Mouse (Mus musculus) Muller cell, postnatal 12 days (primary cell): ENCODE measurements around the gene Pih1d3.

Experiments
- DNase-seq: peaks from one replicate; pipeline ENCODE4 v3.0.0-alpha.2; 2015; ENCODE audit errors: inconsistent ontology term

Gene Pih1d3

DNA sequence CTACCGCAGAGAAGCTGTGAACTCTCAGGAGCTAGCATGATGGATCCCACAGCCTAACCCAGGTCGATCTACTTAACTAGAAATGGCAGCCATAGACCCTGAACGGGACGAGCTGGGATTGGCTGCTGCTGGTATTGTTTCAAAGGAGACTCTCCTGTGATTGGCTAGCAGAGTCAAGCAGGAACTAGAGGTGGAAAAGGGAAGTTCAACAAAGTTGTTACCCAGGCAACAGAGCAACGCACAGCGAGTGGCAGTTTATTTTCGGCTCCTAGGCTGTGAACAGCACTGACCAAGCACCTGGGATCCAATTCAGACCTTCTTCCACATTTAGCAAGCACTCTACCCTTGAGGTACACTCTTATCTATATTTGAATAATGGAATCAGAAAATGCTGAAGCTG lies at the start of gene Pih1d3, which contains the start of gene 4931428L18Rik:
Pih1d3 (plus strand) TSS at position 275 of the 400 bp plus-strand sequence.
4931428L18Rik (minus strand) TSS at position 121 of the 400 bp plus-strand sequence.
- no peak for DNase-seq

- no peak for DNase-seq
These were observed 47.2 kb upstream of the Pih1d3 start for GRCm38 (mm10) chr1:31175401-31175800.

- DNase-seq: peak; percentile 35
These were observed 46.5 kb upstream of the Pih1d3 start, which contains the start of gene Lgsn for GRCm38 (mm10) chr1:31176101-31176500. Gene Lgsn (plus strand): TSS chr1:31176401.

DNA sequence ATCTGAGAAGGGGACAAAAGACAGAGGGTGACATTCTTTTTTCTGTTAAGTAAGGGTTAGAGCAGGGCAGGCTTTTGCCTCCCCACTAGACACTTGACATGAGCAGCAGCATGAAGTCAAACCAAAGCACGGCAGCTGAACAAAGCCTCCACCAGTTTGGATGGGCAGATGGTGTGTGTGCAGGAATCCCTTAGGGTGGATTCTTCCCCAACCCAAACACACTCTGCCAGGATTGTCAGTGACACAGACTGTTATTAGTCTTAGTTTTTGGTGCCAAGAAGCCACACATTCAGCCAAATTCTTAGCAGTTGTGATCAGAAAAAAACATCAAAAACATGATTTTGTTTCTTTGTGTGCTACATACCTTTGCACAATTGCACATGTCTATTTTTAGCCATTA lies 44.4 kb upstream of the Pih1d3 start:
- DNase-seq: peak; percentile 85

- no peak for DNase-seq
These were observed 32.3 kb upstream of the Pih1d3 start for GRCm38 (mm10) chr1:31190237-31190866.

- no peak for DNase-seq
These were observed 27.0 kb upstream of the Pih1d3 start for GRCm38 (mm10) chr1:31195633-31196032.

DNA sequence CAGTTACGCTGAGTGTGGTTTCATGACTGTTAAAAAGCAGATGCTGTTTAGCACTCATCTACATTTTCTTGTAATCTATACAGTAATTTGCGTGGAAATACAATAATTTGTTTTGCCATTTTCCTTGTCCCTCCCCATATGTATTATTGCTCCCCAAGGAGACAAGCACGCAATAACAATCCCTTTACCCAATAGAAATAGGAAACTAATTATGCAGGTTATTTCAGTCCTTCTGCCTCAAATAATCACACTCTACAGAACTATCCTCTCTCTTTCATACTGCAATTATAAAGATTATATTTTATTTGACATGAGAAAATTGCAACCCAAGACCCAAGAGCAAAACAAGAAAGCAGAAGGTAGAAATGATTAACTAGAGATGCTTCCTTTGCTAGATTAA lies 25.7 kb upstream of the Pih1d3 start:
- DNase-seq: no peak

DNA sequence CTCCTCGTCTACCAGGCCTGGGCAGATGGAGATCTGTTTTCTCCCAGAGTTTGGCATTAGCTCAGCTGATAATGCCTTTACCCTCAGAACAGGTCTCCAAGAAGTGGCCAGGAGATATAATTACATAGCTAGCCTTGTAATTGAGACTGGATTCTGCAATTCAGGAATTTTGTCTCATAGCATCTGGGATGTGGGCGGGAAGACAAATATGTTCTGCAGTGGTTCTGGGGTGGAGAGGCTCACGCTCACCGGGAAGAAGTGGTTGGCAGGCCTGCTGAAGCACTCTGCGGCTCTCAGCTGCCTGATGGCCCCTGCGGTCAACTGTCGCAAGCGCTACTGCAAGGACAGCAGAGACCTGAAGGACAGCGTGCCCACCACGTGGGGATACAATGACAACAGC lies 18.9 kb upstream of the Pih1d3 start:
- no peak for DNase-seq

GRCm38 (mm10) chr1:31205346-31205745 lies 17.3 kb upstream of the Pih1d3 start:
- DNase-seq: no peak

GRCm38 (mm10) chr1:31205770-31206169 lies 16.9 kb upstream of the Pih1d3 start:
- no peak for DNase-seq

- peak; percentile 36 for DNase-seq
These were observed 12.5 kb upstream of the Pih1d3 start for GRCm38 (mm10) chr1:31210144-31210543.

- DNase-seq: no peak
These were observed 7.8 kb upstream of the Pih1d3 start for GRCm38 (mm10) chr1:31214831-31215230.

DNA sequence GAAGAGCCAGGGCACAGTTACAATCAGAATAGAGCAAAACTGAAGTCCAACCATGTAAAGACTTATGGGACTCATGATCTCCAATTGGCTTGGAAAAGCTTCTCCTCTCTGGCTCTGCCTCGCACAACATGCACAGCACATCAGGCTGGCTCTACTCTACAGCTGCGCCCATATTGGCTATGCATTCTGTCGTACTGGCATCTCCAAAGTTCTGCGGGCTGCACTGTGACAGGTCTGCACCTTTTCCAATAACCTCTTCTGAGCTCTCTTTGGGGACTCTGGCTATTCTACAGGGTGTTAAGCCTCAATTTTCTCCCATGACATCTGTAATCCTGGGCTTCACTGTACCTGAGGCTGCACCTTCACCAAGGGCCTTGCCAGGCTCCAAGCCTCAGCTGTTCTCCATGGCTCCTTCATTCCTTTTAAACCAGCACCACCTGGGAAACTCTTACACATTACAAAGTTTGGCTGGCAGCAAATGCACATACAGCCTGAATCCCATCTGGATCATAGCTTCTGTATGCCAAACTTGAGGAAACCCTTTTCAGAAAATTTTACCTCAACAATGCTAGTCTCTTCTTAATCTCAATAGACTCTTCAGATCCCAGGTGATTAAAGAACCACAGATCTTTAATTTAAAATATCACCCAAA lies 1.9 kb upstream of the Pih1d3 start:
- DNase-seq: no peak

DNA sequence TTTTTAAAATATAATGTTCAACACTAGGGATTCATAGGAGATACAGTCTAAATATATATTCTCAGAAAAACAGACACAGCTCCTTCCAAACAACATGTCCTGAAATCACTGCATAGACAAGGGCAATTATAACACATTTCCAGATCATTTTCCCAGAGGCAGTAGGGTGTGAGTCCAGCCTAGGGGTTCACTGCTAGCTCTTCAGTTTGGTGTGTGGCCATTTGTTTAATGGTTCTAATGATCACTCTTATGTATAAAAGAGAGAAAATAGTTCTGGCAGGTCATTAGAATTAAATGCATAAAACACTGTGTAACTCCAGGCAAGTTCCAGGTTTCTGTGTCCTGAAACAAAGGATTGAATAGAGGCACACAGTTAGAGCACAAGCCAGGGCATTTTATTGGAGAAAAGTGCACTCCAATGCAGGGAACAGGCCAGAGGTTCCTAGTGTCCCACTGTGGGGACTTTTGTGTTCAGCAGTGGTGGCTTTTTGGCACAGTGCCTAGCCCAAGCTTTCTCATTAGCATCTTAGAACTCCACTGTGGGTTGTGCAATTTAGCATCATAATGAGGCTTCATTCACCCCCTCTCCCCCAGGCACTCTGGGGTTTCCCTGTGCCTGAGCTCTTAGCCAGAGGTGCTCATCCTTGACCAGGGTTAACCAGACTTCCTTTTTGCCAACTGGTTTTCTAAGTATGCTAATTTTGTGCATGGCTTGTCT lies 10.8 kb downstream of the Pih1d3 start:
- peak; percentile 87 for DNase-seq

DNA sequence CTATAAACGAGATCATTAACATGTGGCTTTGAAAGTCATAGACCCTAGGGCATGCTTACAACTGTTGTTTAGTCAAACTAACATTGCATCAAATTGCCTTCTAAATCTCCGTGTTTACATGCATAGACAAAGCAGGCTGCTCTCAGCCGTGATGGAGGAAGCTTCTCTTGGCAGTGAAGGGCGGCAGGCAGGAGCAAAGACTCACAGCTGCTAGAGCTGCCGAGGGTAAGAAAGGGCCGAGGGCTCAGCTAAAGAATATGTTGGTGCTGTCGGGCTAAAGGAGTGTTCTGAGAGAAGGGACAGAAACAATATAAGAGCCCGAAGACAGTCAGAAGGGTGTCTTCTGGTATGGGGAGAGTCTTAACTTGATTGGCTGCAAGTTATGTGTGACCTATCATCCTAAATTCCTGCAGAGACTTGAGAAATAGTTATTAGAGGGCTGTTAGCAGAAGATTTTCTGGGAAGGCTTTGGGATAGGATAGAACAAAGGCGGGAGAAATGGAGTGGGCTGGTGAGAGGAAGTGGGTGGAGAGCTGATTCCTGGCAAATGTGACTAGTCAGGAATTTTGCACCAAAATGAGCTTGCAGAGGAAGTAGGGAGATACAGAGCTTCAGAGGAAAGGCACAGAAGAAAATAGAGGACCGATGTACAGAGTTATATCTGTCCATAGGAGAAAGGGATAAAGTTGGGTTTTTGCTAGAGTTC lies 37.7 kb downstream of the Pih1d3 start:
- DNase-seq: no peak
